Mouse (Mus musculus) lung, postnatal 10 days (tissue): ENCODE measurements around the gene Dapk2.
"Not testable (repeated sequence)": the region's sequence is repeated elsewhere in the genome, so short reads cannot be mapped to it uniquely, and the experiment has no call there.

Experiments
- DNase-seq: peaks from one replicate; pipeline ENCODE4 v3.0.0; 2021

Gene Dapk2

GRCm38 (mm10) chr9:66280496-66280895 lies 122.5 kb downstream of the Dapk2 start:
- no peak for DNase-seq

GRCm38 (mm10) chr9:66281501-66281951 lies 123.5 kb downstream of the Dapk2 start:
- DNase-seq, result peak; percentile 18

DNA sequence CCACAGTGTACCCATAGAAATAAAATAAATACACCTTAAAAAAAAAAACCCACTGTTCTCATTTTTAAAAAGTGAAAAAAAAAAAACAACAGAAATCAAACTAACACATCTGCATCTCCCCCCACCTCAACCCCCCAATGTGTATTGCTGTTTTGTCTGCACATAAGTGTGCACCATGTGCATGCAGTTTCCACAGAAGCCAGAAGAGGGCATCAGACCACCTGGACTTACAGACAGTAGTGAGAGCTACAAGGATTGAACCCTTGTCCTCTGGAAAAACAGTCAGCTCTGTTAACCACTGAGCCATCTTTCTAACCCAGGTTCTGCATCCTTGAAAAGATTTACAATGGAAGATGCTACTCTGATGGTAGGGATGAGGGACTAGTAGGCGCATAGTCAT lies 124.6 kb downstream of the Dapk2 start:
- no peak for DNase-seq

- DNase-seq, result peak; percentile 76
Observed at GRCm38 (mm10) chr9:66283565-66284203, 125.7 kb downstream of the Dapk2 start.

GRCm38 (mm10) chr9:66285241-66285640 lies 127.2 kb downstream of the Dapk2 start:
- DNase-seq, result not testable (repeated sequence)

DNA sequence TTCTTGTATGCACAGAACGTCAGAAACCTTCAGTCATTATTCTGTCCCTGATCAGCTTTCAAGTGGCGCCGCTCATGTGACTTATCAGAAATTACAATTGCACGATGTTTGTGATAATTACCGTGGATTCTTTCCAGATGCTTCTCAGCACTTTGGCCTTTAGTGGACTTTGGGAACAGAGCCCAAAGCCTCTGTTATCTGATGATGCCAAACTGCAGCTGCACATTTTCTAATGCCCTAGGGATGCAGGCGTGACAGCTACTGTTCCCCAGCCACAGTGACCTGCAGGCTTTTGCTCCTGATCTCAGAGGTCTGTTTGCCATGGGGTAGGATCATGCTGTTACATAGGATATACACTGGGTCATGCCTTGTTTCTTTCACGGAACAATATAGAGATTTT lies 127.9 kb downstream of the Dapk2 start:
- no peak for DNase-seq

DNA sequence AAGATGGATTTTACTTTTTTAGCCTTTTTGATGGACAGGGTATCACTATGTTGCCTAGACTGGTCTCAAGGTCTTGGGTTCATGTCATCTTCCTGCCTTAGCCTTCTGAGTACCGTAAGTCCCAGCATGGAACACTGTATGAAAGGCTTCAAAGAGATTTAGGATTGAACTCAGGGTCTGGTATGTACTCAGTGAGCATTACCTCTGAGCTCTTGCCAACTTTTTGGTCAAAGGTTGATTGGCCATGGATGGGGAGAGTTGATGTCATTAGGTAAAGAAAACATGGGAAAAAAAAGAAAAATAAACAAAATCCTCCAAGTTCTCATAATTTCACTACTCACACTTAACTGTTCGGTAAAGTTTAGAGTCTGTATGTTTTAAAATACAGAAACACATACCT lies 132.7 kb downstream of the Dapk2 start:
- no peak for DNase-seq

DNA sequence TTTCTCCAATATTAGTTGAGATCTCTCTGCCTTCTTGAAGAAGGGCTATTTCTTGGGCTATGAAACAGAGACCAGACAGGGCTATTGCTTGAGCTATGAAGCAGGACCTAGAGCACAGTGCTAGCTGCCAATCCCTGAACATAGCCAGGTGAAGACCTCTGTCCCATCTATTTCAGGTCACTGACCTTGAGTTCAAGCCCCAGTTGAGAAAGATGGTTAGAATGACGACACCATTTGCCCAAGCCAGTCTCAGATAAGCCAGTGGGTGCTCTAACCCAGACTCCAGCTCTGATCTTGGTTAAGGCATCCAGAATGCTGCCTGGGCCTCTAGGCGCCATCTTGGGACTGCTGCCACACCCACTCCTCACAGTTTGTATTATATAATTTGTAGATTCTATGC lies 135.3 kb downstream of the Dapk2 start:
- DNase-seq, result no peak

- no peak for DNase-seq
Observed at GRCm38 (mm10) chr9:66294227-66294626, 136.2 kb downstream of the Dapk2 start.

GRCm38 (mm10) chr9:66294980-66295410 lies 137.0 kb downstream of the Dapk2 start:
- DNase-seq, result no peak

- no peak for DNase-seq
Observed at GRCm38 (mm10) chr9:66295577-66296120, 137.6 kb downstream of the Dapk2 start.

DNA sequence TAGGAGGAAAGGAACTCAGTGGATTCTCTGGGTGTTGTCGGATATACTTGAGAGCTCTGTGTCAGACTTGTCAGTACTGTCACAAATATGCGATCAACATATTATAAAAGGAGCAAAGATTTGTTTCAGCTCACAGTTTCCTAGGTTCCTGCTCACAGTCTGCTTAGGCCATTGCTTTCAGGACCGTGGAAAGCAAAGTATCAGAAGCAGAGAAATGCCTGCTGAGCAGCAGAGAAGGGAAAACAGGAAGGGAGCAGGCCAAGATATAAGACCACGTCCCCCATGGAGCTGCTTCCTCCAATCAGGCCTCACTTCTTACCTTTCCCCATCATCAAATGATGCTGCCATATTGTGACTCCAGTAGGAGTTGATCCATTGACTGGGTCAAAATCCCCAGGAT lies 140.8 kb downstream of the Dapk2 start:
- DNase-seq, result no peak

DNA sequence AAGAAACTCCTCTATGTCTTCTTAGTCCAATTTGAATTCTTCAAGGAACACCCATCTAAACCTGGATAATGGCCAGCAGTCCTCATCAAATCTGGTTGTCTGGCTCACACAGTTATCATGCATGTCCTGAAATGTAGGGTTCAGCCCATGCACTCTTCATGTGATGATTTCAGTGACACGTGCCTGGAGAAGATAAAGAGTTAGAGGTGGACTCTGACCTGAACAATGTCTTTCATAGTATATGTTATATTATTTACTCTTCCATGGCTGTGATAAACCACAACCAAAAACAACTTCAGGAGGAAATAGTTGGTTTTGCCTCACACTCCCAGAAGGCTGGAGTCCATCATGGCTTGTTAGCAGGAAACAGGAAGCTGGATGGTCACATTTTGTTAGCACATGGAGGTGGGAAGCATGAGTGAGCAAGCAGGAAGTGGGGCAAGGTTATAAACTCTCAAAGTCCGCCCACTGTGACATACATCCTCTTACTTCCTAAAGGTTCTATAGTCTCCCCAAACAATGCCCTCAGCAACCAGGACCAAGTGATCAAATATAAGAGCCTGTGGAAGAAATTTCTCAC lies 142.5 kb downstream of the Dapk2 start:
- no peak for DNase-seq

DNA sequence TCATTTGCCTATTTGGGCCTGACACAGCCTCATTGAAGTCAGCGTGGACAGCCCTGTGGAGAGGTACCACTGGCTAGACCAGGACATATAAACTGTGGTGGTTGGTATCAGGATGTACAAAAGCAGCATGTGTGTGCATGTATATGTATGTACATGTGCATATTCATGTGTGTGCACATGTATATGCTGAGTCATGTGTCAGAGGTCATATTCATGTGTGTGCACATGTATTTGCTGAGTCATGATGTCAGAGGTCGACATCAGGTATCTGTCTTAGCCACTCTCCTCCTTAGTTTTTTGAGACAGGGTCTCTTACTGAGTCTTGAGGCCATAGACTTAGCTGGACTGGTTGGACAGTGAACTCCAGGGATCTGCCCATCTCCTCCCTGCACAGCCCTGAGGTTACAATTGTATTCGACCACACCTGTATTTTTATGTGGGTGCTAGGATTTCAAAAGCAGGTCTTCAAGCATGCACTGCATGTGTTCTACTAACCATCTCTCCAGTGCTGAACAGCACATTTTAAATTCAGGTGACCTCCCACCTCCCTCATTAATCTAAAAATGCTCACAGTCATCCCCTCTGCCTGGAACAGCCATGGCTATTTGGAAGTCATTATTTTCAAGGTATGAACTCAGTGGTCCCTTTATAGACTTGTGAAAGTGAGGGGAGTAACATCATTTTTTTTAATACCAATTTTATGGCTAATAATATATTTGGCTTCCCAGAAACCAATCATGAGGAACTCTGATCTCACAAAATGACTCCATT lies 146.5 kb downstream of the Dapk2 start:
- DNase-seq, result no peak

GRCm38 (mm10) chr9:66305121-66306112 lies 147.4 kb downstream of the Dapk2 start:
- DNase-seq, result no peak

GRCm38 (mm10) chr9:66306414-66306813 lies 148.4 kb downstream of the Dapk2 start:
- DNase-seq, result no peak

- peak; percentile 74 for DNase-seq
Observed at GRCm38 (mm10) chr9:66307341-66307740, 149.3 kb downstream of the Dapk2 start.

- no peak for DNase-seq
Observed at GRCm38 (mm10) chr9:66308741-66309140, 150.7 kb downstream of the Dapk2 start.

DNA sequence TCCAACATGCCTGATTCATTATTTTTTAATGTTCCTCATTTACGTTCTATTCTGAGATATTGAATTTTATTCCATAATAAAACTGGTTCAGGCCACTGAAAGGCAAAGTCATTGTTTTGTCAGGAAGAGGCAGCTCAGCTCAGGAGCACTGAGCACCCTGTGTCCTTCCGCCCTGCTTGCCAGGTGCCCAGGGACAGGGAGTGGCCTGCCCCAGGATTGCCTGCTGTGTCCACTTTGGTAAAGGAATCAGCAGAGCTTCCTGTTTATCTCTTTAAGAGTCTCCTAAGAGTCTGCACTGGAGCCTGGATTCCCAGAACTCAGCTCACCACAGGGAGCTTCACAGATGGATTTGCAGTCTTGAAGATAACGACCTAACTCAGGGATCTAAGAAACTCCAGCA lies 153.4 kb downstream of the Dapk2 start:
- DNase-seq, result peak; percentile 6

DNA sequence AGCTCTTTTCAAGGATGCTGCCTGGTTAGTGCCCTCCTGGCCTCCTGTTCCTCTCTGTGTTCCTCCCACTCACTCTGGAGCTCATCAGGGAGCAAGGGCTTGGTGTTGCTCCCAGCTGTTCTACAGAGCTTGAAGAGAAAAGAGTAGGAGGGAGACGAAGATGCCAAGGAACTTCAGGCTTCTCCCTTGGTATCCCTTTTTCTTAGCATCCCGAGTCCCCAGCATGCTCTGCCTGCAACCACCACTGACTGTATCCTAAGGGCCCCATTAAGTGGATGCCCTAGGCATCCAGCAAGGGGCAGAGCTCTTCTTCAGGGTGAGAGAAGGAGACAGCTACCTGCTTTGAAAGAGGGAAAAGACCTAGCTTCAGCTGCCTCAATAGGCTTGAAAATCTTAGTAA lies 158.6 kb downstream of the Dapk2 start:
- DNase-seq, result no peak
